Mouse (Mus musculus): ENCODE results near the gene Fhad1.

DNA sequence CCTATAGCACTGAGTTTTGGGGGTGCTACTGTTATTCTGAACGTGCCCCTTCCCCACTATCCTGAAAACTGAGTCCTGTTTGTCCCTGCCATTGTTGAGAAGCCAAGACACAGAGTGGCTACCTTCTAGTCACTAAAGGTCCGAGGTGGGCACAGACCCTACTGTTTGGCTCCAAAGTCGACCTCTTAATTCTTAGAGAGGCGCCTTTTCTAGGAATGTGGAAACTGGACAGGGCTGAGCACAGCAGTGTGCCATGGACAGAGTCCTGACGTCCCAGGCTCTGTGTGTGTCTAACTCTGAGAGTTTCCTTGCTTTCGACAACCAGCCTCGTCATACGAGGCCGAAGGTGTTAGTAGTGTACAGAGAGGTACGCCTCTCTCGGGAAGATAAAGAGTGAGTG lies 114.5 kb downstream of the Fhad1 start:
- TF ChIP-seq CTCF (IDR thresholded peaks at IDR 0.05; ENCODE audit: low read depth) (no peak), EP300 (optimal IDR thresholded peaks at IDR 0.05) (no peak)

Measured in stomach, postnatal 0 days (tissue).